Mouse (Mus musculus) liver, embryonic 11.5 days (tissue): ENCODE data around the gene Ugt1a8. TPM values are rescaled to one million over a fixed set of nuclear protein-coding genes. Genes with fewer than 3 reads are reported as not detected.
"Not testable (repeated sequence)": the region's sequence is repeated elsewhere in the genome, so short reads cannot be mapped to it uniquely, and the experiment has no call there.

ENCODE experiments used
- ATAC-seq: fragments of 200-750 bp; cut with Nextera tagmentation; replicated peaks from 2 replicates; pipeline ENCODE4 v1.8.0; 2017; ENCODE audit warnings: moderate number of reproducible peaks, mild to moderate bottlenecking, moderate TSS enrichment, moderate library complexity; ENCODE audit not compliant: low FRiP score
- DNase-seq: peaks from one replicate; pipeline ENCODE4 v3.0.0-alpha.2; 2017; ENCODE audit warnings: low spot score
- H3K27ac ChIP-seq: fragments of 300-500 bp; sonication (generic); 2 replicates; pipeline ENCODE4 v1.5.1; 2014; ENCODE audit warnings: mild to moderate bottlenecking, low read depth, low read length, control low read depth
- H3K27me3 ChIP-seq: fragments of 300-500 bp; sonication (generic); replicated peaks from 2 replicates; pipeline ENCODE4 v1.6.1; 2014; ENCODE audit warnings: low read length, mixed read lengths; ENCODE audit not compliant: control insufficient read depth, insufficient read depth
- H3K36me3 ChIP-seq: fragments of 300-500 bp; sonication (generic); 2 replicates; pipeline ENCODE4 v1.6.1; 2014; ENCODE audit warnings: mild to moderate bottlenecking, low read length, moderate library complexity, mixed read lengths; ENCODE audit not compliant: control insufficient read depth, insufficient read depth
- H3K4me1 ChIP-seq: fragments of 300-500 bp; sonication (generic); replicated peaks from 2 replicates; pipeline ENCODE4 v1.6.1; 2014; ENCODE audit warnings: low read length, mixed read lengths; ENCODE audit not compliant: control insufficient read depth, insufficient read depth
- H3K4me2 ChIP-seq: fragments of 300-500 bp; sonication (generic); 2 replicates; pipeline ENCODE4 v1.6.1; 2014; ENCODE audit warnings: mild to moderate bottlenecking, control low read depth, moderate library complexity
- H3K4me3 ChIP-seq: fragments of 300-500 bp; sonication (generic); 2 replicates; pipeline ENCODE4 v1.5.1; 2014; ENCODE audit warnings: low read depth, low read length, control low read depth
- H3K9ac ChIP-seq: fragments of 300-500 bp; sonication (generic); 2 replicates; pipeline ENCODE4 v1.6.1; 2014; ENCODE audit warnings: low read depth, low read length, control low read depth
- H3K9me3 ChIP-seq: fragments of 300-500 bp; sonication (generic); 2 replicates; pipeline ENCODE4 v1.6.1; 2016; ENCODE audit warnings: low read length, inconsistent platforms, mixed read lengths; ENCODE audit not compliant: control insufficient read depth
- WGBS: fragments of 180-500 bp; shearing (Covaris S2); extraction: QIAGEN DNeasy Blood & Tissue Kit; methylation state at CpG from one replicate; pipeline ENCODE4 v1.1.7; 2014; 5-methylcytosine and 5-hydroxymethylcytosine counted together
- polyA plus RNA-seq: library from polyadenylated mRNA; unstranded; fragments of >200 nt; fragmentation: Nextera tagmentation; extraction: Ambion mirVana; gene quantifications from 2 replicates; pipeline ENCODE4 v1.2.1, GENCODE M21; 2014

Gene Ugt1a8
- polyA plus RNA-seq, 1 experiment from 2014 or later = not detected

GRCm38 (mm10) chr1:88103697-88104468 is 16.3 kb downstream of the Ugt1a8 start:
- DNase-seq, H3K4me2 ChIP-seq, H3K9me3 ChIP-seq, ATAC-seq, H3K27me3 ChIP-seq, H3K9ac ChIP-seq, H3K4me1 ChIP-seq, H3K27ac ChIP-seq, H3K4me3 ChIP-seq, H3K36me3 ChIP-seq: not testable (repeated sequence)
- 81% methylated on average over 4 of the region's 5 CpGs for WGBS

- ATAC-seq (no peak), DNase-seq (no peak)
- Histone ChIP-seq H3K4me2 (no peak overlapping the region), H3K27me3 (no peaks in the 10 kb centered on the region), H3K27ac (no peak overlapping the region), H3K36me3 (no peaks in the 10 kb centered on the region), H3K9ac (no peak overlapping the region), H3K4me1 (no peaks in the 10 kb centered on the region), H3K9me3 (no peaks in the 10 kb centered on the region), H3K4me3 (no peak overlapping the region)
- 76% methylated on average over 1 of the region's 1 CpGs for WGBS
Observed at GRCm38 (mm10) chr1:88104667-88105430, 17.2 kb downstream of the Ugt1a8 start.

GRCm38 (mm10) chr1:88105656-88106055 is 18.0 kb downstream of the Ugt1a8 start:
- H3K4me2 ChIP-seq = no peak overlapping the region
- ATAC-seq (no peak), DNase-seq (no peak)
- no peak overlapping the region for H3K27ac ChIP-seq
- WGBS = 43% methylated on average over 2 of the region's 2 CpGs
- no peak overlapping the region for H3K4me3 ChIP-seq
- H3K9me3 ChIP-seq = no peaks in the 10 kb centered on the region
- no peaks in the 10 kb centered on the region for H3K27me3 ChIP-seq
- H3K36me3 ChIP-seq = no peaks in the 10 kb centered on the region
- no peaks in the 10 kb centered on the region for H3K4me1 ChIP-seq
- no peak overlapping the region for H3K9ac ChIP-seq

GRCm38 (mm10) chr1:88109027-88109557 is 21.5 kb downstream of the Ugt1a8 start:
- ATAC-seq = peak; percentile 93
- H3K36me3 ChIP-seq, H3K4me1 ChIP-seq, H3K4me2 ChIP-seq, DNase-seq, H3K4me3 ChIP-seq, H3K27ac ChIP-seq, H3K9ac ChIP-seq, H3K9me3 ChIP-seq, H3K27me3 ChIP-seq: not testable (repeated sequence)
- WGBS = 69% methylated on average over 2 of the region's 2 CpGs

GRCm38 (mm10) chr1:88109604-88110003 is 22.0 kb downstream of the Ugt1a8 start:
- 63% methylated on average over 2 of the region's 2 CpGs for WGBS
- not testable (repeated sequence) for H3K4me1 ChIP-seq, DNase-seq, H3K9me3 ChIP-seq, H3K36me3 ChIP-seq, H3K4me2 ChIP-seq, H3K9ac ChIP-seq, H3K27ac ChIP-seq, H3K27me3 ChIP-seq, ATAC-seq, H3K4me3 ChIP-seq

GRCm38 (mm10) chr1:88112769-88113168 is 25.2 kb downstream of the Ugt1a8 start:
- H3K27me3 ChIP-seq, H3K9me3 ChIP-seq, ATAC-seq, H3K36me3 ChIP-seq, DNase-seq, H3K27ac ChIP-seq, H3K4me2 ChIP-seq, H3K4me1 ChIP-seq, H3K9ac ChIP-seq, H3K4me3 ChIP-seq: not testable (repeated sequence)
- 83% methylated on average over 6 of the region's 6 CpGs for WGBS

- not testable (repeated sequence) for H3K27me3 ChIP-seq, ATAC-seq, H3K27ac ChIP-seq, H3K36me3 ChIP-seq, H3K4me1 ChIP-seq, H3K9ac ChIP-seq, H3K4me3 ChIP-seq, DNase-seq, H3K9me3 ChIP-seq, H3K4me2 ChIP-seq
- 5% methylated on average over 4 of the region's 4 CpGs for WGBS
Observed at GRCm38 (mm10) chr1:88120550-88120949, 32.9 kb downstream of the Ugt1a8 start.

- H3K4me2 ChIP-seq, H3K4me3 ChIP-seq, H3K9ac ChIP-seq, H3K4me1 ChIP-seq, H3K27ac ChIP-seq, H3K9me3 ChIP-seq, ATAC-seq, H3K27me3 ChIP-seq, H3K36me3 ChIP-seq, DNase-seq: not testable (repeated sequence)
- WGBS = no CpG with 5 or more reads among the region's 1 CpGs
Observed at GRCm38 (mm10) chr1:88121521-88121920, 33.9 kb downstream of the Ugt1a8 start.
